8 mouse cellular contexts compared by ENCODE assay signal in genomic region chr7:35056999-35057398, GRCm38 (mm10). TPM values are rescaled to one million over a fixed set of nuclear protein-coding genes. Genes with fewer than 3 reads are reported as not detected.
DNase-seq lines count a peak whose midpoint lies in the region; ATAC-seq and TF ChIP-seq lines count a peak whose summit lies in the region.

No protein-coding gene starts in this region.

- peak overlapping the region; percentile 72 for H3K4me3 ChIP-seq in layer of hippocampus, adult 2 months
- peak overlapping the region; percentile 99 for H3K4me3 ChIP-seq in intestine, postnatal 0 days (ENCODE audit: low read depth, low read length)
- peak overlapping the region; percentile 91 for H3K4me3 ChIP-seq in midbrain, embryonic 15.5 days

- peak; percentile 9; the same call in 1 of the 2 replicates for ATAC-seq in erythroblast, adult 5-6 weeks (replicated peaks; ENCODE audit: low FRiP score, poor library complexity, severe bottlenecking)
- ATAC-seq in intestine, postnatal 0 days, result no peak
- ATAC-seq in midbrain, embryonic 15.5 days (replicated peaks), result peak; percentile 24; the same call in 1 of the 2 replicates
- ATAC-seq in megakaryocyte-erythroid progenitor cell, adult 5-6 weeks (replicated peaks; ENCODE audit: low FRiP score, low TSS enrichment, poor library complexity, severe bottlenecking), result no peak

- H3K9me3 ChIP-seq in intestine, postnatal 0 days (ENCODE audit: control insufficient read depth), result no peaks in the 10 kb centered on the region
- no peaks in the 10 kb centered on the region for H3K9me3 ChIP-seq in midbrain, embryonic 15.5 days

- H3K27ac ChIP-seq in layer of hippocampus, adult 2 months, result peak overlapping the region; percentile 86
- H3K27ac ChIP-seq in intestine, postnatal 0 days (ENCODE audit: low read depth, low read length), result peak overlapping the region; percentile 99
- H3K27ac ChIP-seq in midbrain, embryonic 15.5 days, result peak overlapping the region; percentile 35; the same call in 1 of the 2 replicates

- H3K9ac ChIP-seq in intestine, postnatal 0 days (ENCODE audit: low read depth, low read length), result peak overlapping the region; percentile 91; the same call in 1 of the 2 replicates
- H3K9ac ChIP-seq in midbrain, embryonic 15.5 days, result peak overlapping the region; percentile 2; the same call in 1 of the 2 replicates

- no peaks in the 10 kb centered on the region for H3K27me3 ChIP-seq in intestine, postnatal 0 days (replicated peaks; ENCODE audit: control insufficient read depth, insufficient read depth, low read length)
- H3K27me3 ChIP-seq in midbrain, embryonic 15.5 days (replicated peaks), result no peaks in the 10 kb centered on the region

- no peak for TF ChIP-seq CTCF in layer of hippocampus, adult 2 months (conservative IDR thresholded peaks at IDR 0.05)
- TF ChIP-seq CTCF in intestine, postnatal 0 days (IDR thresholded peaks at IDR 0.05; ENCODE audit: low read depth), result no peak

- 15% methylated on average over 10 of the region's 10 CpGs for WGBS in intestine, postnatal 0 days
- WGBS in midbrain, embryonic 15.5 days, result 26% methylated on average over 10 of the region's 10 CpGs

- no peak for DNase-seq in layer of hippocampus, adult 2 months (ENCODE audit: low spot score in 2 of 2)
- no peak for DNase-seq in layer of hippocampus, postnatal 36 days
- no peak for DNase-seq in right cerebral cortex, postnatal 25 days
- no peak for DNase-seq in cerebellum, postnatal 14 days

- H3K36me3 ChIP-seq in intestine, postnatal 0 days (ENCODE audit: control insufficient read depth, insufficient read depth), result no peaks in the 10 kb centered on the region
- H3K36me3 ChIP-seq in midbrain, embryonic 15.5 days (replicated peaks), result no peaks in the 10 kb centered on the region

- H3K4me2 ChIP-seq in intestine, postnatal 0 days (replicated peaks; ENCODE audit: low read depth), result peak overlapping the region; percentile 76
- peak overlapping the region; percentile 87 for H3K4me2 ChIP-seq in midbrain, embryonic 15.5 days

- H3K4me1 ChIP-seq in intestine, postnatal 0 days (replicated peaks; ENCODE audit: control insufficient read depth, insufficient read depth, low read length), result 0 out of 2 replicates have a peak, but pooled peaks cover 14% of the 10 kb centered on the region
- peaks cover 28% of the 10 kb centered on the region for H3K4me1 ChIP-seq in midbrain, embryonic 15.5 days

RNA-seq across cellular contexts. Expression of gene Cebpg, which starts 0.6 kb away (rescaled TPM):
- total RNA-seq in layer of hippocampus, adult 2 months (2021), result 10 to 100 TPM; 28.0 to 32.8 TPM
- 10 to 100 TPM; 34.3 to 35.9 TPM for total RNA-seq in layer of hippocampus, postnatal 36 days (2021)
- total RNA-seq in erythroblast, adult 5-6 weeks (2015; ENCODE audit: low replicate concordance), result 8.5 and 13.0 TPM in 2 replicates
- 26.9 and 28.3 TPM in 2 replicates for total RNA-seq in erythroblast, adult 5-6 weeks (2017; ENCODE audit: low replicate concordance)
- 52.4 and 58.4 TPM in 2 replicates for polyA plus RNA-seq in intestine, postnatal 0 days (2015; fragmentation: Nextera tagmentation; extraction: Ambion mirVana)
- polyA plus RNA-seq in midbrain, embryonic 15.5 days (2015; fragmentation: Nextera tagmentation; extraction: Ambion mirVana), result 30.8 and 31.5 TPM in 2 replicates
- total RNA-seq in megakaryocyte-erythroid progenitor cell, adult 5-6 weeks (2014; fragmentation: Nextera tagmentation), result 20.7 and 21.9 TPM in 2 replicates
- 30.2 and 54.0 TPM in 2 replicates for total RNA-seq in megakaryocyte-erythroid progenitor cell, adult 5-6 weeks (2017)

Comparison
In these comparisons a context has a peak if more than half of its experiments do, and no peak if none do; other contexts are left out.
1. H3K27ac ChIP-seq: peak in every context shown above with its lines; median percentile 99 in intestine, postnatal 0 days; 86 in layer of hippocampus, adult 2 months; 35 in midbrain, embryonic 15.5 days.
2. ATAC-seq: peak in erythroblast, adult 5-6 weeks (single experiment) and midbrain, embryonic 15.5 days (single experiment); none in intestine, postnatal 0 days (single experiment) and megakaryocyte-erythroid progenitor cell, adult 5-6 weeks (single experiment).
3. Peak in every context shown above with its lines, with median percentiles within 50 percentile points of each other: H3K4me3 ChIP-seq.